Mouse (Mus musculus) kidney, postnatal 0 days (tissue): ENCODE results near the gene Gm49396. TPM values are rescaled to one million over a fixed set of nuclear protein-coding genes. Genes with fewer than 3 reads are reported as not detected.

ENCODE experiments used
- ATAC-seq: fragments of 200-750 bp; cut with Nextera tagmentation; replicated peaks from 2 replicates; pipeline ENCODE4 v1.8.0; 2017; ENCODE audit warnings: low read depth, moderate number of reproducible peaks, moderate TSS enrichment, moderate library complexity; ENCODE audit not compliant: low FRiP score
- DNase-seq: peaks from one replicate; pipeline ENCODE4 v3.0.0-alpha.2; 2016; ENCODE audit warnings: low spot score
- H3K27ac ChIP-seq: fragments of 300-500 bp; sonication (generic); 2 replicates; pipeline ENCODE4 v1.5.1; 2014; ENCODE audit warnings: mild to moderate bottlenecking
- H3K27me3 ChIP-seq: fragments of 300-500 bp; sonication (generic); 2 replicates; pipeline ENCODE4 v1.6.1; 2014; ENCODE audit warnings: low read length, mixed read lengths; ENCODE audit not compliant: insufficient read depth
- H3K36me3 ChIP-seq: fragments of 300-500 bp; sonication (generic); 2 replicates; pipeline ENCODE4 v1.6.1; 2014; ENCODE audit warnings: low read length, mixed read lengths; ENCODE audit not compliant: insufficient read depth
- H3K4me1 ChIP-seq: fragments of 300-500 bp; sonication (generic); replicated peaks from 2 replicates; pipeline ENCODE4 v1.6.1; 2014; ENCODE audit warnings: antibody characterized with exemption, low read length, mixed read lengths; ENCODE audit not compliant: insufficient read depth
- H3K4me2 ChIP-seq: fragments of 300-500 bp; sonication (generic); 2 replicates; pipeline ENCODE4 v1.6.1; 2014; ENCODE audit warnings: mild to moderate bottlenecking, low read length, moderate library complexity, mixed read lengths
- H3K4me3 ChIP-seq: fragments of 300-500 bp; sonication (generic); replicated peaks from 2 replicates; pipeline ENCODE4 v1.5.1; 2014; ENCODE audit warnings: low read depth, low read length
- H3K9ac ChIP-seq: fragments of 300-500 bp; sonication (generic); 2 replicates; pipeline ENCODE4 v1.6.1; 2014; ENCODE audit warnings: low read depth, low read length
- H3K9me3 ChIP-seq: fragments of 300-500 bp; sonication (generic); replicated peaks from 2 replicates; pipeline ENCODE4 v1.6.1; 2016; ENCODE audit warnings: low read length, inconsistent platforms, mixed read lengths
- CTCF ChIP-seq: IDR thresholded peaks from 2 replicates; pipeline ENCODE4 v1.5.1; 2016; ENCODE audit warnings: antibody characterized with exemption, low read depth, mild to moderate bottlenecking, moderate library complexity
- WGBS: fragments of 180-500 bp; shearing (Covaris S2); extraction: QIAGEN DNeasy Blood & Tissue Kit; methylation state at CpG from one replicate; pipeline ENCODE4 v1.1.7; 2014; 5-methylcytosine and 5-hydroxymethylcytosine counted together
- polyA plus RNA-seq: library from polyadenylated mRNA; unstranded; fragments of >200 nt; fragmentation: Nextera tagmentation; extraction: Ambion mirVana; gene quantifications from 2 replicates; pipeline ENCODE4 v1.2.1, GENCODE M21; 2015

The Gm49396 gene
- polyA plus RNA-seq, 1 experiment from 2014 or later = 5.0 TPM

DNA sequence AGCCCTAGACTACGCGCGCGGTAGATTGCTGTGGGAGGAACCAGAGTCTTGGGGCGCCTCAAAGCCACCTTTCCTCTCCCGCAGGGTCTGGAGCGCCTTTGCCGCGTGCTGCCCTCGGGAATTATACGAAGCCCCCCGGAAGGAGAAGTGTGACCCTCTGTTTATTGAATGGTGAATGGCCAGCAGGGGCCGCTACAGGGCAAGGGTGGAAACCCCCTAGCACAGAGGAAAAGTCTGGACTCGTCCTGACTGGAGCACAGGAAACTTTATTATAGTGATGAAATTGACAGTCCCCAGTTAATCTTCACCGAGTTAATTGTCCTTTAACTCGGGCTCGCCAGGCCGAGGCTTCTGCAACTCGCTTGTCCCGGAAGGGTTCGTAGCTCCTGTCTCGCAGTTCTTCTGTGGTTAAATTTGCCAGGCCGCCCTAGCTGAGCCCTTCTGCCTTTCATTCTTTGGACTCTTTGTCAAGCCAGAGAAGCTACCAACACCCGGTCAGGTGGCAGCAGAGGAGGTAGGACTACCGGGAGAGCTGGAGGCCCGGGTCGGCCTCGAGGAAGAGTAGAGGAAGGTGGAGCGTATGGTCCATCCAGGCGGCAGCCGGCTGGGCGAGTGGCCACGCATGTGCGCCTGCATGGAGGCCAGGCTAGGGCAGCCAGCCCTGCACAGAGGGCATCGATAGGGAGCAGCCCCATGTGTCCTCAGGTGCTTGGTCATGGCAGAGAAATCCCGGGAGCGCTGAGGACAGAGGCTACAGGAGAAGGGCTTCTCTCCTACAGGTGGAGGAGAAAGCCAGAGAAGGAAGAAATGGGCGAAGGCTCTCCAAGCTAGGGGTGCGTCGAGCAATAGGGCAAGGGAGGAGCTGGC, 26.5 kb downstream of the Gm49396 start:
- Histone ChIP-seq H3K4me1 (peaks cover 12% of the 10 kb centered on the region), H3K9me3 (no peaks in the 10 kb centered on the region), H3K27ac (peak overlapping the region; percentile 93), H3K9ac (peak overlapping the region; percentile 98), H3K4me2 (peak overlapping the region; percentile 91), H3K27me3 (no peaks in the 10 kb centered on the region), H3K36me3 (peaks cover 18% of the 10 kb centered on the region), H3K4me3 (peak overlapping the region; percentile 99)
- peak; percentile 65 for ATAC-seq
- WGBS = 21% methylated on average over 40 of the region's 40 CpGs
- peak; percentile 94 for TF ChIP-seq CTCF
- peak; percentile 95 for DNase-seq

DNA sequence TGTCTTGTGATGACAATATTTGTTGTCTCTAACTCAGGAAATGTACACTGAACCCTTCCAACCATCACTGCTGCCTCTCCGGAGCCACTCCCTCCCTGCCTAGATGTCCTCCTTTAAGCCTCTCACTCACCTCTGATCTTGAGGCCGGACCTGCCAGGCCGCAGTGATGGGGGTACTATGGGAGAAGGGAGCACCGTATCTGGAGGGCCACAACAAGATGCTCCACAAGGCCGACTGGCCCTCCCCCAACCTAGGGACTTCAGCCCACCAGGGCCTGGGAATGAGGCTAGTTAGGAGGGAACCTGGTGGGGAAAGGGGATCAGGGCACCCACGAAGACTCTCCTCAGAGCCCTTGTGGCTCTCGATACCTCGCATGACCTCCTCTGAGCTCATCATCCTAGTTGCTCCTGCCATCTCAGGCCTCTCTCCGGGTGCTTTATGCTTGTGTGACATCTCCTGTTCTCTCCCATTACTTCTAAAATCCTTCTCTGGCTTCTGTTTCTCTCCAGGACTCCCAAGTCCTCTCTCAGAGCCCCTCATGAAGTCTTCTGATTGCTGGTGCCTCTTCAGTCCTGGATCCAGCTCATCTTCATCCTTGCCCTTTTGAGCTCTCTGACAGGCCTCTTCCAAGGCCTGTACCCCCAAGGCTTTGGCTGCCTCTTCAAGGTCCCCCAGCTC, 27.9 kb downstream of the Gm49396 start:
- Histone ChIP-seq H3K36me3 (peaks cover 8% of the 10 kb centered on the region; the same call in 1 of the 2 replicates), H3K27ac (no peak overlapping the region), H3K9me3 (no peaks in the 10 kb centered on the region), H3K4me3 (no peak overlapping the region), H3K4me2 (no peak overlapping the region), H3K27me3 (no peaks in the 10 kb centered on the region), H3K4me1 (peaks cover 12% of the 10 kb centered on the region), H3K9ac (0 out of 2 replicates have a peak overlapping the region, but pooled peaks have one; percentile 5)
- 86% methylated on average over 9 of the region's 9 CpGs for WGBS
- DNase-seq = no peak
- no peak for ATAC-seq
- no peak for TF ChIP-seq CTCF

DNA sequence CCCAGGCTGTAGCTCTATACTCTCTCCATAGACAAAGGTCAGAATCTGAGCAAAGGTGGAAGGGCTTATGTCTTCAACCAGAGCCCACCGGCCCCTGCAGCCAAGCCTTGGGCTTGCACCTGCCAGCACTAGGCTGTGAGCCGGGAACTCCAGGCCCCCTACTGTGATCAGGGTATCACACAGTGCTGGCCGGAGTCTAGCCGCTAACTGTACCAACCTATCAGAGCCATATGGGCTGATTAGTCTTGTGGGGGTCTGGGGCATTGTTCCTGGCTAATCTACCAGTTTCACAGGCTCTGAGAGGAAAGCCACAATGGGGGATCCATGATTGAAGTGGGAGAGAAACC, 28.4 kb downstream of the Gm49396 start:
- no peak for ATAC-seq
- no peak overlapping the region for H3K9ac ChIP-seq
- no peak overlapping the region for H3K4me2 ChIP-seq
- H3K9me3 ChIP-seq = no peaks in the 10 kb centered on the region
- H3K27me3 ChIP-seq = no peaks in the 10 kb centered on the region
- H3K36me3 ChIP-seq = peaks cover 3% of the 10 kb centered on the region; the same call in 1 of the 2 replicates
- DNase-seq = no peak
- 76% methylated on average over 4 of the region's 4 CpGs for WGBS
- H3K4me3 ChIP-seq = no peak overlapping the region
- H3K4me1 ChIP-seq = peaks cover 12% of the 10 kb centered on the region
- no peak for TF ChIP-seq CTCF
- H3K27ac ChIP-seq = no peak overlapping the region

DNA sequence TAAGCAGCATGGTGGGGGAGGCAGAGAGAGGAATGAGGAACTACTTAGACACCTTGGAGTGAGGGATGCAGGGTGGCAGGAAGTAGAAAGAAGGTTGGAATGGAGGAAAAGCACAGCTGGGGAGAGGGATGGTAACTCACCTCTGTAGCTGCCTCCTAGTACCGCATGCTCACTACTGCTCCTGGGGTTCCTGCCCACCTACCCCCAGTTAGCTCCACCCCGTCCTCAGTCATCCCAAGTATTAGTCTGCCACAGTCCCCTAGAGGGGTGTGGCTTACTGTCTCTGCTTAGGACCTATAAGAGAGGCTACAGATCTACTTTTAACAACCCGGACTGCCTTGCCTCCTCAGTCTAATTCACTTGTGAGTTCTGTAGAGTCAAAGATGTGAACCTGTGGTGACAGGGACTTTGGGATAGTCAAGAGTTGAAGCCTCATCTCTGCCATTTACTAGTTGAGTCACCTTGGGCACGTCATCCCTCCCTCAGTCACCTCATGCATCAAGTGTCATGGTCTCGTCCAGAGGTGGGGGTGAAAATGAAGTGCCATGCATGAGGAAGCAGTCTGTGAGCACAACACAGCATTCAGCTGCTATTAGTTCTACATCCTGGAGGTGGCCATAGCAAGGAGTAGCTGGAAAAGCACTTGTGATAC, 29.8 kb downstream of the Gm49396 start:
- no peaks in the 10 kb centered on the region for H3K9me3 ChIP-seq
- H3K4me3 ChIP-seq = no peak overlapping the region
- H3K36me3 ChIP-seq = no peaks in the 10 kb centered on the region
- DNase-seq = no peak
- H3K4me2 ChIP-seq = no peak overlapping the region
- no peaks in the 10 kb centered on the region for H3K27me3 ChIP-seq
- TF ChIP-seq CTCF = peak; percentile 23; the same call in 1 of the 2 replicates
- no peak for ATAC-seq
- no peak overlapping the region for H3K9ac ChIP-seq
- no peak overlapping the region for H3K27ac ChIP-seq
- H3K4me1 ChIP-seq = peaks cover 6% of the 10 kb centered on the region
- 35% methylated on average over 5 of the region's 5 CpGs for WGBS

GRCm38 (mm10) chr7:30593579-30594509, 30.7 kb downstream of the Gm49396 start:
- H3K4me3 ChIP-seq = no peak overlapping the region
- no peaks in the 10 kb centered on the region for H3K36me3 ChIP-seq
- ATAC-seq = no peak
- no peak overlapping the region for H3K4me2 ChIP-seq
- no peak overlapping the region for H3K9ac ChIP-seq
- peaks cover 6% of the 10 kb centered on the region for H3K4me1 ChIP-seq
- no peaks in the 10 kb centered on the region for H3K27me3 ChIP-seq
- no peak overlapping the region for H3K27ac ChIP-seq
- no peak for DNase-seq
- H3K9me3 ChIP-seq = no peaks in the 10 kb centered on the region
- WGBS = 74% methylated on average over 10 of the region's 10 CpGs
- TF ChIP-seq CTCF = no peak
